Mouse (Mus musculus) cerebellum, adult 11 months (tissue): Measurements from ENCODE around the gene Tgfbr3.

Source experiments
- DNase-seq: peaks from one replicate; pipeline ENCODE4 v3.0.0; 2022

Gene Tgfbr3

DNA sequence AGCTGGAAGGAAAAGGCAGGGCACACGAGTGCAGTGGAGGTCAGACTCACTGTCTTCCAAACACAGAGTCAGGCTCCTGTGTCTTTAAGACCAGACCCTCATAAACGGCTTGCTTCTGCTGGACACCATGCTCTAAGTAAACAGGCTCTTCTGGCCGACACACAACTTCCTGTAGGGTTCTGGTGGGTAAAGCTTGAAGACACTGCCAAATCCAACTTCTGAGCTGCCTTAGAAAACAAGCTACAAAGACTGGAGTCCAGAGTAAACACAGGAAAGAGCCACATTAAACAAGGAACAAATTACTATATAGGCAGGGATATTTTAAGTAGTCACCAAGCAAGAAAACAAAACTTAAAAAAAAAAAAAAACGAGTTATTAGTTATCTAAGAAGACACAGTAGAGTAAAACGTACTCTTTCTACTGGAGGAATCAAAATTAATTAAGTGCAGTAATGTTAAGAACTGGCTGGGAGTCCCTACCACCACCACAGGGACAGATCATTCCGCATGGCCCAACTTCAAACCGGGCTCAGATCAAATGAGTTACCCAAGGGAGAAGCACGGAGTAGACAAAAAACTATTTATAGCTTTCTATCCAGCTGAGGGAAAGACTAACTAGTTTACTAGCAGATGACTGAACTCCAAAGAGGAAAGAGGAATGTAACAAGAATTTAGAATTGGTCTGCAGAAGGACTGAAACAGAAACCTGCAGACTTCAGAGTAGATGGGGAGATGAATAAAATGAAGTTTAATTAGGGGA lies 86.4 kb downstream of the Tgfbr3 start:
- no peak for DNase-seq

DNA sequence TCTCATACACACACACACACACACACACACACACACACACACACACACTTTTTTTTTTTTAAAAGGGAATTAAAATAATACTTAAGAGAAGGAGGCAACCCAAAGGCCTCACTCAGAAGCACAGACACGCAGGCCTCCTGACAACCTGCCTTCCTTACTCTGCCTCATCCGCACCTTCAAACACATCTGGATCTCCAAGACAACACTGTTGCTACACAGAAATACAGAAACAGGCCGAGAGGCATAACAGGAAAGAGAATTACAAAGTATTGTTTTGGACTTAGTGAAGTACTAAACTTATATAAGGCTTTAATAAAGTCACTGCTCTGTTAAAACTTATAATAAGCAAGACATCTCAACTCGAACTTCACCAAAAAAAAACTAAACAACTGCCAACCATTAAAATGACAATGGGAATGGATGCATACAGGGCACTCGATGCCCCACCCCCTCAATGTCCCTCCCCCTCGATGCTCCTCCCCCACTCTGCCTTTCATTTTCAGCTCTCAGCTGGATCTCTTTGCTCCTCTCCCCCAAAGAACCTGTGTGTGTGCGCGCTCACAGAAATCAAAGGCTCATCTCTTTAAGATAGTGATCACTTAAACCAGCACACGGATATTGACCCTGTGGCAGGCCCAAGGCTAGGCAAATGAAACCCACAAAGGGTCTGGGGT lies 87.8 kb downstream of the Tgfbr3 start:
- DNase-seq = no peak

DNA sequence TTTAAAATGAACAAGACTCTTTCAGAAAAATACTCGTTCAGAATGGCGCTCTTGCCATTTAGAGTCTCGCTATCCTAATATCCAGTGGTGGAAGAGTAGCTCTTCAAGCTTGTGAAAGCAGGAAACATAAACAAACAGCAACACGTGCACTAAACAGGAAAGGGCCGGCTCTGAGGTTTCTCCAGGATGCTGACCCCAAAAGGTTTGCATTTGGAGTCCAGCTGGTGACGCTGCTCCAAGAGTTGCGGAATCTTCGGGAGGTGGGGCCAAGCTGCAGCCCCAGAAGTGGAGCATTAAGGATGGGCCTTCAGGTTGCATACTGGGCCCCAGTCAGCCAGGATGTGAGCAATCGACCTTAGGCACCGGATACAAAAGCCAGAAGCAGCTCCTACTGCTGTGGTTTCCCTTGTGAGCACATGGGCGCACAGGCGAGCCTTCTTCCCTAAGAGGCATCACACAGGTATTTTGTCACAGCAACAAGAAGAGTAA lies 88.5 kb downstream of the Tgfbr3 start:
- DNase-seq = no peak

DNA sequence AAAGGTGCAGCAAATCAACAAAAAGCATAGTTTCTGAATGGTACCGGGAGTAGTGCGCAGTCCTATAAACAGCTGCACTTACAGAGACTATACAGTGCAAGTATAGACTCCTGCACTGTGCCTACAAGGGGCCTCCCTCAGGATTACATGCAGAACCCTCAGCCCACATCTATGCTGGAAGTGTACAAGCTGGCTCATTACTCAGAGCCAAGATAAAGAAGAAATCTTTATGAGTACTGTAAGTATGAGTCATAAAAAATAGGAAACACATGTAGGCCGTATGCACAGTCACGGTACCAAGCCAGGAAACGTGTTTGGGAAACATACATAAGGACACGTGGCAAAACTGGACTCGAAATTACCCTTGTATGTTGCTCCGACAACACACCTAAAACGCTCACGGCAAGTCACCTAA lies 89.2 kb downstream of the Tgfbr3 start:
- no peak for DNase-seq

DNA sequence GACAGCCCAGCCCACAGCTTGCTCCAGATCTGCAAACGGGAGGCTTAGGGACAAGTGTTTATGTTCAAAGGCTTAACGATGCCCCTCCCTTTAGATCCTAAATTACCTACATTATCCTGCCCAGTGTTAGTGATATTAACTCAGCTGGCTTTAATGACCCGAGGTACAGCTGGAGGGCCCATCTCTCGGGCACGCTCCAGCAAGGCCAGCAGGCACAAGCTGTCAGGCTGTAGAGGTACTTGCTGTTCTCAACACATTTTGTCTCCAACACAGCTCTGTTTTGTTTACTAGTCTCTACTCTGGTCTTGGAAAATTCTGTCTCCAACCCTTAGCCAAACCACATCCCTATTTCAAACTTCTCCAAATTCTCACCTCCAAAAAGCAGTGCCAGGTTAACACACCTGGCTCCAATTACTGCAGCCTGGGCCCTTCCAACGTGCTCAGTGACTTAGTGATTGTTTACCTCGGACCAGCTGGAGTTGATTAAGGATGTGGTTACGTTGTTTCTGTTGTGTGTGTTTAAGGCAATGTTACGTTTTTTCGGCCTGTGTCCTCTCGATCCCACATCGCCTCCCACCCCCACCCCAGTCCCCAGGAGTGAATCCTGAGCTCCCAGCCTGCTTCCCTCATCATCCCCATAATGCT lies 93.6 kb downstream of the Tgfbr3 start:
- DNase-seq = no peak

DNA sequence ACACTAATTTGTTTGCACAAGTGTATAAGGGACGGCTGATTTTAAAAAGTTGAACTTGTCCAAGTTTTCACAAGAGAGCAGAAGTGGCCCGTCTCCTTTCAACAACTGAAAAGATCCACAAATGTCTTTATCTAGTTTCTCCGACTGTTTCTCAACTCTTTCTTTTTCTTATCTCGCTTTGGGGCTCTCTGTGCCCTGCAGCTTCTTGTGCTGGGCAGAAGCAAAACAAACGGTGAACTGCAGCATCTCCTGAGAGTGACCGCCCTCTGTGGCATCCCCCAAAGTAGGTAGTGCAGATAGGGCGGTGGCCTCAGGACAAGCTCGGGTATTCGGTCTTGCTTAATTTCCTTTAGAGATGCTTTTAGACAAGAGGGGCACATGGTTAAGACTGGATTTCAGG lies 96.3 kb downstream of the Tgfbr3 start:
- DNase-seq = no peak

DNA sequence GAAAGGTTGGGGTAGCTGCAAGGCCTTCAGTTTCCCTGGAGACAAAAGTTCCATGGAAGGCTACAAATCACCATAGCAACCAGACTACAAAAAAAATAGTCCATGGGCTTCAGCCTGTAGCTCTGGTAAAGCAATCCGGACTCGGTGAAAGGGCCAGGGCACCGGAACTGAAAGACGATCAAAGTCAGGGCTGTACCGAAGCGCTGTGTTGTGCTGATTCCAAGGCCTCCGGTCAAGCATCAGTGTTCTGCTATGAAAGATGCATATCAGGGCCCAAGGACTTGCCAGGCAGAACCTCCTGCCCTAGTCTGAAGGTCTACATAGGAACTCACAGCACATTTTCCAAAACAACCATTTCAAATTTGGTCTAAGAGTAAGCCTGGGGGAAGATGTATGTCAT lies 97.1 kb downstream of the Tgfbr3 start:
- no peak for DNase-seq

DNA sequence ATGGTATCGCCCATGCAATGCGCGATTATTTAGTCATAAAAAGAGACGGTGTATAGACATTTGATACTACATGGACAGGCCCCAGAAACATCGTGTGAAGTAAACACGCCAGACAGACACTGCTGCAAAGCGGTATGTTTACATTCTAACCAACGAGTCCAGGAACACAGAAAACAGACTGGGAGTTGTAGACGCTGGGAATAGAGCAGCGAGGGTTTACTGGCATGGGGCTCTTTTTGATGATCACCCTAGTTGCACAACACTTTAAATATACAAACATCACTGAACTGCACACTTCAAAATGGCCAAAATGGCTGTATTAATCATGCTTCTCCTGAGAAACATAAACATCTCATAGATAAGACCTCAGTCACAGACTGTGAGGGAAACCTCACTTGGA lies 100.9 kb downstream of the Tgfbr3 start:
- DNase-seq = no peak

DNA sequence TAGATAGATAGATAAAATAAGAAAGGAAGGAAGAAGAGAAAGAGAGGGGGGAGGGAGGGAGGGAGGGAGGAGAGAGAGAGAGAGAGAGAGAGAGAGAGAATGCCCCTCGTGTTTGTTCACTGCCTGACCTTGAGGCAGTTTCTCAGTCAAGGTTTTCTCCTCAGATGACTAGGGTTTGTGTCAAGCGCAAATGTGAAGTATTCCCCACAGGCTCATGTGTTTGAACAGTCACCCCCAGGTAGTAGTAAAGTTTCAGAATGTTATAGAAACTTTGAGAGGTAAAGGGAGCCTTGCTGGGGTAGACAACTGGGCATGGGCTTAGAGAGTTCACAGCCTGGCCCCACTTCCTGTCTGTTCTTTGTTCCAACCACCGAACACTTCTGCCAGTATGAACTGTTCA lies 103.2 kb downstream of the Tgfbr3 start:
- no peak for DNase-seq

DNA sequence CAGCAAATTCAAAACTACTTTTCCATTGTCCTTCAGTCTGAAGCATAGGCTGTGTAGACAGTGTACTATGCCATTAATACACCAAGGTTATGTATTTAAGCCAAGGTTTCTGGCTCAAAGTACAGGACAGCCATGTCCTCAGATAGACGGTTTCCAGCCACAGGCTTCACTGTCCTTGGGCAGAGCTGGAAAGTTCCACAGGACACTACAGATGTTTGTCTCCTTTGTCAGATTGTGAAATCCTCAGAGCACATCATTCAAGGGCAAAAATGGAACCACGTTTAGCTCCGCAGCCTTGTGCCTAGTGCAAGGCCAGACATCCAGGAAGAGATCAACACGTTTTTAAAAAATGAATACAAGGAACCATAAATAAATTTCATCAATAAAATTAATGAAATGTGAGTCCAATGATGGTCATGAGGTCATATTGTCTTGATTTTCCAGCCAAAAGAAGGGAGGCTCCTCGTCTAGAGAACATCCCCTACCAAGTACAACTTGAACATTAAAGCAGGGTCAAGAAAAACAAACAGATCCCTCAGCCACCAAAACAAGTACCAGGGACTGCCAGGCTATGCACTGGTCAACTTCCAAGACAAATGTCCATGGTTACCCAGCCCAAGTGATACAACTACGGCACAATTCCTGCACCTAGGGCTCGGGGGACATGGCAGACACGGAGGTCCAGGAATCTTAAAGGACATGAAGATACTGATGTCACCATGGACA lies 105.1 kb downstream of the Tgfbr3 start:
- no peak for DNase-seq

DNA sequence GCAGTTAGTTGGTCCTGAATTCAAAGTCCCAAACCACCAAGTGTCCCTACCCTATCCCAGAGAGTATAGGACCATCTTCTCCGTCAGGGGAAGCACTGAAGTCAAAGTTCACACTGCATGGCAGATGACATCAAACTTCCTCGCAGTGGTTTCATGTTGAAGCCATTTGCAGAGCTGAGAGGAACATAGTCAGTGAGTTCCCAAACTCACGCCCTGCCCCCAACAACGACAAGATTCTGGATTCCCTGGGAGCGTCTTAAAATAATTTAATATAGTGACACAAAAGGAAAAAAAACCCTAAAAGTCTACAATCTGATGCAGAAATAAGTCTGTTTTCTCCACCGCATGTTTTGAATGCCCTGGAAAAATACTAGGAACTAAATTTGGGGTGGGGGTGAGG lies 105.9 kb downstream of the Tgfbr3 start:
- DNase-seq = no peak

DNA sequence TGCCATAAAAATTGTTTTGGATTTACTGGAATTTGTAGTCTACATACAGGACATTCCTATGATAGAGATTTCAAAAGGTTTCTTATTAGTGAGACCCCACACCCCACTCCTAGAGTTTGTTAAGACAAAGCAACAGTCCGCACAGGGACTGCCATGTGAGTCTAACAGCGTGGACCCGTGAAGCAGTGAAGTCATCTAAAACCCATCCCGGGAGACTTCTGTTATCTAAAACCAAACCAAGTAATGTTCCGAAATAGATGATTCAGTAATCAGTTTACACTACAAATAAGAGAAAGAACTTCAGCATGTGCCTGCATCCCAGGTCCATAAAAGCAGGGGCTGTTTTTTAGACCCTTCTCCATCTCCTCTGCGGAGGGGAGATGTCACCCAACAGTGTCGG lies 106.7 kb downstream of the Tgfbr3 start:
- DNase-seq = no peak

DNA sequence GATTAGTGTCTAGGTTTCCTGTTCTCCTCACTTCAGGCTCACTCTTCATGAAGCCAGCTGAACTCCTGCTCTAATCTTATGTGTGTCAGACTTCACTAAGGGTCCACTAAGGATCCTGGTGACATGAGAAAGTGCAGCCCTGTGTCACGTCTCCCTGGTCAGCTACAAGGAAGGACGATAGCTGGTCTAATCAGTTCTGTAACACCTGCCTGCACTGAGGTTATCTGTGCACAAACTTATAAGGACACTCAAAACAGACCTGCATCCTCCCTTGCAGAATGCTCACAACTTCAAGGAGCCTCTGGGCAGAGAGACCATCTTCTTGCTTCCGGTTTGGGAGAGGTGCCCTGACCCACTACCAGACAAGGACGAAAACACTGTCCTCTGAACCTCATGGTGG lies 107.6 kb downstream of the Tgfbr3 start:
- DNase-seq = no peak

DNA sequence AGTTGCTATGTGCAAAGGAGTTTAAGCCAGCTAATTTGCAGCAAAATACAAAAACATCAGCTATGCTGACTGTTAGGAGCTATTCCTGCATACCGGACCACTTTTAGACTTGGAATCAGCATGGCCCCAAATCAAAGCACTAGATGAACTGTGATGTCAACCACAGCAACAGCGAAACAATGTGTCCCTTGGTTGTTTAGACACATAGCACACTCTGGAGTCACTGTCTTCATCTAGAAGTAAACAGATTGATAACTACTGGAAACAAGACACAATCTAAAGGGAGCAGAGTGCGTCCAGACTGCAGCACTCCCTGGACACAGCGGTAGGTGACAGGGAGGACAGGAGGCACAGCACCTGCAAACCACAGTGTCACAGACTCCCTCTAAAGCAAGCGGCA lies 110.2 kb downstream of the Tgfbr3 start:
- DNase-seq = no peak

DNA sequence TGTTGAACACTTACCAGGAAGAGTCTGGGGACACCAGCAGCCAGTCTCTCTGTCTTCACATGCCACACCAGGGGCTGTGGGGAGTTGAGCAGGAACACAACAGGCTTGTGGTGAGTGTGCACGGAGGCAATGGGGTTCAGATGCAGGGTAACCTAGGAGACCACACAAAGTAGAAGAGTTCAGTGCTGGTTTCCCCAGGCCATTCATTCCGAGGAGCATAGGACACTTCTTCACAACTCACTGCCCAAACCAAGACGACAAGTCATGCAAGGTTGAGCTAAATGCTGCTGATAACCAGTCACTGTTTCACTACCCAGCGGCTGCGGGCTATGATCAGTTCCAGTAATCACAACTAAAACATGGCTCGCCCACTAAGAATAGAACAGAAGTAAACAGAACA lies 111.6 kb downstream of the Tgfbr3 start:
- DNase-seq = no peak

DNA sequence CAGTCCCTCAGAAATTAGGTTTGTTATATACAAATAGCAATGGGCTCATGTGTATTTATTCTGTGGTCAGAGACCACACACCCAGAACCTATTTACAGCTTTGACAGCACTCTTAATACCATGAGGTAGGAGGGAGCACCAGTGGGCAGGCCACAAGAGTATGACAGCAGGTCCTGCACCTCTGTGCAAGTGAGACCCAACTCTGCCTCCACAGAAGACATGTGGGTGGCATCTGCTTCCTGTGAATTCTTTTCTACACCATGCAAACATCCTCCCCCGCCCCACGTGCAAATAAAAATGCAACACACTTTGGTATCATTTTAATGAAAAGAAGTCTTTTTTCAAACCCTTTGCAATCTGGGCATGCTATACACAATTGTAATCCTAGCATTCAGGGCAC lies 112.2 kb downstream of the Tgfbr3 start:
- DNase-seq = no peak

DNA sequence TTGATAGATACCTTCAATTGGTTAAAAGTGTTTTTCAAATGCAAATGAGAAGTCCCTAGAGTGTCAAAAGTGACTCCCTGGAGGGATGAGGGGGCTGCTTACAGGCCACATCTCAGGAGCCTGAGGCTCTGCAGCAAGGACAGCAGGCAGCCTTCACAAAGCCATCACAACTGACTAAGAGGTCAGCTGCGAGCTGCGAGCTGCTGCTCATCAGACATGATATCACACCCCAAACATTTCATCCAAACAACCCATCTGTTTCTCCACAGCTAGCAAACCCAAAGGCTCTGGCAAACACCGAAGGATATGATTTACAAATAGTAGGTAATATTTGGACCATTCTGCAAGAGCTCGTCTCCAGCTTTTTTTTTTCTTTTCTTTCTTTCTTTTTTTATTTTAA lies 112.6 kb downstream of the Tgfbr3 start:
- DNase-seq = no peak

DNA sequence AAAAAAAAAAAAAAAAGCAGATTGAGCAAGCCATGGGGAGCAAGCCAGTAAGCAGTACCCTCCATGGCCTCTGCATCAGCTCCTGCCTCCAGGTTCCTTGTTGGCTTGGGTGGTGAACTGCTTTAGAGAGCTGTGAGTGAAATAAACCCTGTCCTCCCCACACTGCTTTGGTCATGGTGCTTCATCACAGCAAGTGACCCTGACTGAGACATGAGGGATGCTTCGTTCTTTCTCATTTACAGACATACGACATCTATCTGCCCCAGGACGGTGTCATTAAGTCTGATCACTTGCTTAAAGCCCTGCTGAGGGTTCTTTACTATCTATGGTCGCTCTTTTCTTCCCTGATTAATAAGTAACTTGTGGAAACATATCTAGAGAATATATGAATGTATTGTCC lies 113.2 kb downstream of the Tgfbr3 start:
- no peak for DNase-seq

DNA sequence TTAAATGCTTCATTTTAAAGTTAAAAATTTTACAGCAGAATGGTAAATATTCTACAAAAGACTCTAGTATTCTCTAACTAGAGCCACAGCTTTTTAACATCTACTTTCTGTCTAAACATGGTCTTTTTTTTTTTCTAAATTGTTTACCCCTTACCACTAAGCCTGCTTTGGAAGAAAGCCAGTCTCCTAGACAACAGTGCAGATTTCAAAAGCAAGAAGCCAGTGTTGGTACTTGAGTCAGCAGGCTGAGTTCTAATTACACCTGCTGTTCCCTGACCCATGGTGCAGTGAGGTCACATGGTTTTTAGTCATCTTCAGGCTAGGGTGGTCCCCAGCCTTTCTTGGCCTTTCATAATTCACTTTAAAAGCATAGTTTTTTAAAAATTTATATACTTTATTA lies 115.2 kb downstream of the Tgfbr3 start:
- no peak for DNase-seq

DNA sequence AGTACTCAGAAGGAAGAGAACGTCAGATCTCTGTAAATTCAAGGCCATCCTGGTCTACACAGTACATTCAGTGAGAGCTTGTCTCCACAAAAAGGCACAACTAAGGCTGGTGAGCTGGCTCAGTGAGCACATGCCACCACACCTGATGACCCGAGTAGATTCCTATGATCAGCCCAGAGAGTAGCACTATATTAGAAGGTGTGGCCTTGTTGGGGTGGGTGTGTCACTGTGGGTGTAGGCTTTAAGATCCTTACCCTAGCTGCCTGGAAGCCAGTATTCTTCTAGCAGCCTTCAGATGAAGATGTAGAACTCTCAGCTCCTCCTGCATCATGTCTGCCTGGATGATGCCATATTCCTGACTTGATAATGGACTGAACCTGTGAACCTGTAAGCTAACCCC lies 115.9 kb downstream of the Tgfbr3 start:
- DNase-seq = no peak

DNA sequence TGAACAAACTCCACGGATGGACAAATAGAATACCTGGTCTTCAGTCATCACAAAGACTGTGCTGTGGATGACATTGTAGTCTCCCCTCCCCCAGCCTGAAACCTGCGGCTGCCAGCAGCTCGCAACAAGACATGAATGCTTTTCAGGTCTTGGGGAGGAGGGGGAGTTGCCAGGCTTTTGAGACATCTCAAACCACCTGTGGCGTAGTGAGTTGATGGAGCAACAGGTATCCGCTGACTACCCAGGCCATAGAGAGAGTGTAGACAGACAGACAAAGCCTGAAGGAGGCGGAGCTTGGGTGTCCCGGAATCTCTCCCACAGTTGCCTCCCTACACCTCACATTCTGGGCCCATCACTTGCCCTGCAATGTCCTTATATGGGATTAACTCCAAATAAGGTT lies 117.6 kb downstream of the Tgfbr3 start:
- no peak for DNase-seq

DNA sequence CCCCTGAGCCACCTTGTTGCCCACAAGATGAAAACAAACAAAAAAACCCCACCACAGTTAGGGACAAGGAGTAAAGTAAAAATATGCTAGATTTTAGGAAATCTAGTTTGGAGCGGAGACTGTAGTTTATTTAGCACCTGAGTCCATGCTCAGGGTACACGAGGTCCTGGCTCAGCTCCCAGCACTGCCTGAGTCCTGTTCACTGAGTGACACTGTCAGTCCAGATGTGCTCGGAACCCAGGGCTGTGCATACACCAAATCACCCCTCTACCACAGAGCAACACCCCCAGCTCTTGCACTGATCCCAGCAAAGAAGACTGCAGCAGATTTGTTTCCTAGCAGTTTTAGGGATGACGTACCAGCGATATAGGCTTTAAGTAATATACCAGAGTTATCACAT lies 119.6 kb downstream of the Tgfbr3 start:
- no peak for DNase-seq

DNA sequence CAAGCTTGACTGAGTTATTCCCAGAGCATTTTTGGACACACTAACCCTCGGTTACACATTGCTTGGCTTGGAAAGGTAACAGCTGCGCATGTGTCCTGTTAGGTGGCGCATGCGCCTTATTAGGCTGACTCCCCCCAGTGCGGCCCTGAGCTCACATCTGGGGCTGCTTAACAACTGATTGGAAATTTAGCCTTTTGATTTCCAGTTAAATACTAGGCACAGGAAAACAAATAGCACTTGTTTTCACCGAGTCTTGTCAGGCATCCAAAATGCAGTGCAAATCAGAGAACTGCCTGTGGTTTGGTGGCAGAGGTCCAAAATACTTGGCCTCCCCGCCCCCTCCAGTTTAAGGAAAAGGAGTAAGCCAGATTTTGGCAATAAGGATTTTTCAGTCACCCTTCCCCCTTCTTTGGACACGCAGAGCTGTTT lies 121.5 kb downstream of the Tgfbr3 start:
- DNase-seq = peak; percentile 54

DNA sequence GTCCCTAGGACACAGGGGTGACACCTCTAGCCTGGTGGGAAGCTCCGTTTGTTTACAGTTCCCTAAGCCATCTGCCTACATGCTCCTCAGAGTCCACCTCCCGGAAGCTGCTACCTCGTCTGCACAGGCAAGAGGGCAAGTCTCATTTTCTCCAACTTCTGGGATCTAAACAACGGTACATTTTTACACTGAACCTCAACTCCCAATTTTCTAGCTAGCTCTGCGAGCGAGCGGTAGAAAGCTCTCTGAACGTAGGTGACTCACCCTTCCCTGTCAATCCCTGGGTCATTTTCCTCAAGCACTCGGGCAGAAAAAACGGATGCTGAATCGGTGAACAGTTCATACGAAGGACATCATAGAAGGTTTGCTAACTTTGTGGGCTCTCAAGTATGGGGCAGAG lies 122.1 kb downstream of the Tgfbr3 start:
- DNase-seq = peak; percentile 18
